Mouse (Mus musculus): Measurements from ENCODE around the gene Klhl30.

DNA sequence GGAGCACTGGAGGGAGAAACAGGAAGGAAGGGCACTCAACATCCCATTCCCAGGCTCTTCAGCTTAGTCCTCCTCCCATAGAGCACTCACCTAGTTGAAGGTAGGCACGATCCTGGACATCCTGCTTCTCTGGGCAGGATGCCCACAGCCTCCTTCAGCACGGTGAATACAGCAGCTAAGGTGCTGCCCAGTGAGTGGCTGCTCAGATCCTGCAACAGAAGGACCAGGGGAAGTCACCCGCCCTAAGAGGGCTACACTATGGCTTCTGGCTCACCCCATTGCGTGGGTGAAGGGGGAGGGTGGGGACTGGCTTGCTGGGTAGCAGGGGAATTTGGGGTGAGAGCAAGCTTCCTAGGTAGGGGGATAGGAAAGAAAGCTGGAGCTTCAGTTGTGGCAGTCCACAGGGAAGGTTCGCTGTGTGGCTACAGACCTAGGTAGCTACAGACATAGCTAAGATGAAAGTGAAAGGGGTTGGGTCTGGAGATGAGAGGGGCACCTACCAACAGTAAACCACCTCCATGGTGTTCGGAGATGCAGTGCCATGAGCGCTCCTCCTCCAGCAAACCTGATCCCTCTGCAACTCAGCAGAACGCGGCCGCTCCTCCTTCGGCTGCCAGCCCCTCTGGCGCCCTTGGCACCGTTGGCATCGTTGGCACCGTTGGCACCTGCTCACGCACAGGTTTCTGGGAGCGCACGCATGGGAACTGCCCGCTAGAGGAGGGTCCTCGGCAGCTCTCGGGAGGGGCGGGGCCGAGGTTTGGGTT lies 54.8 kb downstream of the Klhl30 start:
- TF ChIP-seq CTCF (IDR thresholded peaks at IDR 0.05; ENCODE audit: low read depth), result no peak
- no peak for TF ChIP-seq EP300 (optimal IDR thresholded peaks at IDR 0.05)
